Mouse (Mus musculus) CH12.LX (cell line): ENCODE data around the gene Mrln.

ENCODE experiments used
- CTCF ChIP-seq, 2 experiments: IDR thresholded peaks in 1 of 2; conservative IDR thresholded peaks in 1 of 2; 2 replicates each; pipeline ENCODE4 v1.5.1; 2011 to 2012; ENCODE audit warnings: low read depth in 2 of 2, low read length in 2 of 2, improper control_type of control experiment in 1 of 2, inconsistent platforms in 1 of 2, mild to moderate bottlenecking in 1 of 2, moderate library complexity in 1 of 2
- ELF1 ChIP-seq: IDR thresholded peaks from 2 replicates; pipeline ENCODE4 v1.6.1; 2014; ENCODE audit warnings: low read depth, mild to moderate bottlenecking, inconsistent platforms, low read length, improper control_type of control experiment
- MAX ChIP-seq: IDR thresholded peaks from 2 replicates; pipeline ENCODE4 v1.6.1; 2011; ENCODE audit warnings: low read length, improper control_type of control experiment
- MEF2A ChIP-seq: IDR thresholded peaks from 2 replicates; pipeline ENCODE4 v1.6.1; 2014; ENCODE audit warnings: low read depth, mild to moderate bottlenecking, inconsistent platforms, low read length, improper control_type of control experiment, borderline replicate concordance
- POLR2A ChIP-seq: IDR thresholded peaks from 2 replicates; pipeline ENCODE4 v1.6.1; 2011; ENCODE audit warnings: low read depth, mild to moderate bottlenecking, improper control_type of control experiment, low read length
- RCOR1 ChIP-seq: conservative IDR thresholded peaks from 2 replicates; pipeline ENCODE4 v1.6.1; 2012; ENCODE audit warnings: low read depth, mild to moderate bottlenecking, inconsistent platforms, low read length, improper control_type of control experiment
- ZNF384 ChIP-seq: IDR thresholded peaks from 2 replicates; pipeline ENCODE4 v1.6.1; 2012; ENCODE audit warnings: low read depth, low read length, improper control_type of control experiment, inconsistent platforms

DNA sequence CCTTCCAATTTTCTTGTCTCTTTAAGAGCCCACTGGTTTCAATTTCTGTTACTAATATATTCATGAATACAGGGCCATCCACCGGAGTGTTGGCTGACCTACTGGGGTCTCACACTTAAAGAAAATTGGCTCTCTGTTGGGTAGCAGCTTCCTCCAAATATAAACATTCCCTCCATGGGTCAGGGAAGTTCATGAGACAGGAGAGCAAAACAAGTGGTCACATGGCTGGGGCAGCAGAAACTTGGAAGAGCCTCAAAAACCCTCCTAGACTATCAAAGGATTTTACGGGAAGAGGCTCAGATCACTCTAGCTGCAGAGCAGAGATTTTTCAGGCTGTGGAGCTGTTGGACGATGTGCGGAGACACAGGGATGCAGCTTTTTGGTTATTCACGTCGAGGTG lies 21.3 kb downstream of the Mrln start:
- TF ChIP-seq POLR2A (no peak), CTCF (conservative IDR thresholded peaks at IDR 0.05 in 1 of 2, IDR thresholded peaks at IDR 0.05 in 1 of 2; ENCODE audit: low read depth in 2 of 2, low read length in 2 of 2) (no peak), ELF1 (no peak), MAX (no peak), ZNF384 (no peak), MEF2A (no peak), RCOR1 (no peak)
